Mouse (Mus musculus) heart, embryonic 14.5 days (tissue): ENCODE measurements at regions not wholly inside any gene's neighbourhood (a gene's known extent, or its start where the extent isn't known, plus 50 kb on each side); places are given as distances from the start of the nearest gene placed in this dataset.

Experiments used
- ATAC-seq: fragments of 200-750 bp; cut with Nextera tagmentation; 2 replicates; pipeline ENCODE4 v1.8.0; 2017; ENCODE audit warnings: low read depth, moderate TSS enrichment; ENCODE audit not compliant: insufficient number of reproducible peaks, insufficient read depth, low FRiP score
- H3K27ac ChIP-seq, 2 experiments: fragments of 200-500 bp in 1 of 2; fragments of 300-500 bp in 1 of 2; sonication (generic) in 1 of 2; replicated peaks in 1 of 2; 2 replicates each; pipeline ENCODE4 v1.5.1; 2012 to 2014; ENCODE audit warnings: low read depth in 2 of 2, low read length in 2 of 2, control low read depth in 1 of 2, mild to moderate bottlenecking in 1 of 2, mixed read lengths in 1 of 2; ENCODE audit not compliant: control insufficient read depth in 1 of 2, insufficient read depth in 1 of 2
- H3K27me3 ChIP-seq: fragments of 300-500 bp; sonication (generic); 2 replicates; pipeline ENCODE4 v1.6.1; 2014; ENCODE audit warnings: mild to moderate bottlenecking, low read length, control low read depth; ENCODE audit not compliant: control insufficient read depth, insufficient read depth
- H3K36me3 ChIP-seq: fragments of 300-500 bp; sonication (generic); 2 replicates; pipeline ENCODE4 v1.6.1; 2014; ENCODE audit warnings: mild to moderate bottlenecking, control low read depth, low read length, mixed read lengths; ENCODE audit not compliant: control insufficient read depth, insufficient read depth
- H3K4me1 ChIP-seq, 2 experiments: fragments of 200-500 bp in 1 of 2; fragments of 300-500 bp in 1 of 2; sonication (generic) in 1 of 2; 2 replicates each; pipeline ENCODE4 v1.6.1; 2012 to 2014; ENCODE audit warnings: low read length in 2 of 2, control low read depth in 1 of 2, mixed read lengths in 1 of 2; ENCODE audit not compliant: control insufficient read depth in 2 of 2, insufficient read depth in 2 of 2
- H3K4me2 ChIP-seq: fragments of 300-500 bp; sonication (generic); 2 replicates; pipeline ENCODE4 v1.6.1; 2014; ENCODE audit warnings: mild to moderate bottlenecking, low read length
- H3K4me3 ChIP-seq, 2 experiments: fragments of 200-500 bp in 1 of 2; fragments of 300-500 bp in 1 of 2; sonication (generic) in 1 of 2; 2 replicates each; pipeline ENCODE4 v1.5.1; 2012 to 2014; ENCODE audit warnings: low read length in 2 of 2, mild to moderate bottlenecking in 2 of 2, control low read depth in 1 of 2, low read depth in 1 of 2, moderate library complexity in 1 of 2; ENCODE audit not compliant: control insufficient read depth in 1 of 2, insufficient read depth in 1 of 2
- H3K9ac ChIP-seq: fragments of 300-500 bp; sonication (generic); 2 replicates; pipeline ENCODE4 v1.6.1; 2014; ENCODE audit warnings: mild to moderate bottlenecking, low read length
- H3K9me3 ChIP-seq: fragments of 300-500 bp; sonication (generic); 2 replicates; pipeline ENCODE4 v1.6.1; 2016; ENCODE audit warnings: low read length, control low read depth; ENCODE audit not compliant: control insufficient read depth
- WGBS: fragments of 180-500 bp; shearing (Covaris S2); extraction: QIAGEN DNeasy Blood & Tissue Kit; methylation state at CpG from one replicate; pipeline ENCODE4 v1.1.7; 2014; 5-methylcytosine and 5-hydroxymethylcytosine counted together

DNA sequence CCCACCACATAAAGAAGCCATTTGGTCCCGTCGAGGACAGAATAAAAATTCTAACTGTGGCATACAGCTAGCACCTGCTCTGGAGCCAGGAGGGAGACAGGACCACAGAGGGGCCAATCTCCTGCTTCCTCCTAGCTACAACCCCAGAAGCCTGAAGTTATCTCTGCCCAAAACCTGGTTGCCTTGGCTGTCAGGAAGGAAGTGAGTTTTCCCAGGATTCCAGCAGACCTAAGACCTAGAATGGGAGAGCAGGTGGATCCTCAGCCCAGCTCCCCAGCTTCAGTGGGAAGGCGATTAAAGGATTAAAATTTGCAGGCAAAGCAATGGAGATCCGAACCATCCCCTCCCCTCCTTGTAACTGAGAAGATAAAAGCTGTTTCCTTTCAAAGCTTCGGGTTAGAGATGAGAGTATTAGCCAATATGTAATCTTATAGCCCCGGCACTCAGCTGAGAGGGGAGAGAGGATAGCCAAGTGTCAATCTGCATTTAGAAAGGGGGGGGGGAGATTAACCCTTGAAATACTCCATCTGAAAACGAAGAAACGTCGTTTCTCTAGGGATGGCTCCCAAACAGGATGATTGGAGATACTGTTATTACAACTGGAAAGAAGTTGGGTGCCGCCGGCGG, 386.1 kb downstream of the Setd4 start:
- H3K27ac ChIP-seq: no peak overlapping the region
- H3K4me3 ChIP-seq: no peak overlapping the region
- no peaks in the 10 kb centered on the region for H3K27me3 ChIP-seq
- no peak for ATAC-seq
- H3K4me2 ChIP-seq: no peak overlapping the region
- H3K36me3 ChIP-seq: no peaks in the 10 kb centered on the region
- WGBS: 34% methylated on average over 12 of the region's 12 CpGs
- H3K4me1 ChIP-seq: no peaks in the 10 kb centered on the region; a peak in 1 of 4 replicates
- no peaks in the 10 kb centered on the region for H3K9me3 ChIP-seq
- no peak overlapping the region for H3K9ac ChIP-seq

GRCm38 (mm10) chr16:93215630-93216029, 388.2 kb downstream of the Setd4 start:
- no peak for ATAC-seq
- H3K27me3 ChIP-seq: no peaks in the 10 kb centered on the region
- H3K4me1 ChIP-seq: no peaks in the 10 kb centered on the region
- H3K36me3 ChIP-seq: no peaks in the 10 kb centered on the region
- H3K27ac ChIP-seq: no peak overlapping the region
- H3K4me2 ChIP-seq: no peak overlapping the region
- H3K4me3 ChIP-seq: no peak overlapping the region
- H3K9me3 ChIP-seq: no peaks in the 10 kb centered on the region
- H3K9ac ChIP-seq: no peak overlapping the region
- WGBS: 77% methylated on average over 4 of the region's 4 CpGs

GRCm38 (mm10) chr16:93213618-93214017, 387.7 kb upstream of the Runx1 start:
- Histone ChIP-seq H3K9ac (no peak overlapping the region), H3K27ac (no peak overlapping the region), H3K36me3 (no peaks in the 10 kb centered on the region), H3K9me3 (no peaks in the 10 kb centered on the region), H3K27me3 (no peaks in the 10 kb centered on the region), H3K4me1 (no peaks in the 10 kb centered on the region), H3K4me2 (no peak overlapping the region), H3K4me3 (no peak overlapping the region)
- 72% methylated on average over 6 of the region's 6 CpGs for WGBS
- no peak for ATAC-seq

DNA sequence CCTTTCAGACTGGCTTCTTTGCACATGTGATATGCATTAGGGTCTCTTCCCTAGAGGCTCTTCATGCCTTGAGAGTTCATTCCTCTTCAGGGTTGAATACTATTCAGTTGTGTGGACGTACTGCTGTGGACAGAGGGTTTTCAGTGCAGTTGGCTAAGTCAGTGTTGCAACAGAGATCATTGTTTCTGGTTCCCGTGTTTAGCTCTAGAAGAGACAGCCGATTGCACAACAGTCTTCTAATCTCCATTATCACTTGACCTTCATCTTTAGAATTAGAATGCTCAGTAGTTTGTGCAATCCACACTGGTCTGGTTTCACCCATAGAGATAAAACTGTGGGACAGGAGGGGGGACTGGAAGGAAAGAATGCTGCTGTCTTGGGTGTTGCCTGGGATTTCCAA, 381.7 kb upstream of the Runx1 start:
- H3K27me3 ChIP-seq: no peaks in the 10 kb centered on the region
- no peak overlapping the region for H3K27ac ChIP-seq
- no peaks in the 10 kb centered on the region for H3K36me3 ChIP-seq
- ATAC-seq: no peak
- no peaks in the 10 kb centered on the region for H3K4me1 ChIP-seq
- no peak overlapping the region for H3K4me2 ChIP-seq
- no peaks in the 10 kb centered on the region for H3K9me3 ChIP-seq
- no peak overlapping the region for H3K9ac ChIP-seq
- H3K4me3 ChIP-seq: no peak overlapping the region
- WGBS: 70% methylated on average over 3 of the region's 3 CpGs

DNA sequence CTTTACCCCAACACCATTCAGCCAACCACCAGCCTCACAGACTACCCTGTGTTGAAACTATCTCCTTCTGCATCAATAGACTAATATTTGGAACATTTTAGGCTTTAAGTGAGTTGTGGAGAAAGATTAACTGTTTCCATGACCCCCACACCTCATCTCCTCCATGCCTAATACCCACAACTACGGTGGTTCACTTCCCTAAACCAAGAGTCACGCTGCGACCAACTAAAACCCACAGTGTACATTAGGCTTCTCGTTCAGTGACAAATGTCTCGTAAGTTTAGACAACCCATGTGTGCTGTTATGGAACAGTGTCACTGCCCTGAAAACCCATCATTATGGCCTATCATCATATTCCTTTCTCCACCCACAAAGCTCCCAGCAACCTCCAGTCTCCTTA, 381.3 kb upstream of the Runx1 start:
- no peaks in the 10 kb centered on the region for H3K36me3 ChIP-seq
- H3K9ac ChIP-seq: no peak overlapping the region
- no peak overlapping the region for H3K4me3 ChIP-seq
- no peaks in the 10 kb centered on the region for H3K27me3 ChIP-seq
- no peak for ATAC-seq
- 87% methylated on average over 5 of the region's 5 CpGs for WGBS
- no peak overlapping the region for H3K4me2 ChIP-seq
- H3K27ac ChIP-seq: no peak overlapping the region
- H3K4me1 ChIP-seq: no peaks in the 10 kb centered on the region
- no peaks in the 10 kb centered on the region for H3K9me3 ChIP-seq

DNA sequence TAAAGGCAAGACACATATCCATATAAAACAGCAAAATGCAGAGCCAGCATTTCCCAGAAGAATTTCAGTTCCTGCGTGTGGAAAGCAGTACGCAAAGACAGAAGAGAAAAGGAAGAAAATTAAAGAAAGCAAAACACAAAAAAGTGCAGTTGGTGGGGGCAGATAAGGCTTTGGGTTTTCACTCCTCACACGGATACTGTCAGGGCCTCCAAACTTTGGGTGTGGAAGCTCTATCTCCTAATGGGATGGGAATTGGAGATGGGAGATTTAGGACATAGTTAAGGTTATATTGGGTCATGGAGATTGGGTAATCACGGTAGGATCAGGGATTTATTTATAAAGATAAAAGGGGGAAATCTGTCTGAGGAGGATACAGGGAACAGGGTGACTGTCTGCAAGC, 380.4 kb upstream of the Runx1 start:
- H3K9me3 ChIP-seq: no peaks in the 10 kb centered on the region

GRCm38 (mm10) chr16:93204601-93205000, 378.7 kb upstream of the Runx1 start:
- H3K4me2 ChIP-seq: no peak overlapping the region
- ATAC-seq: no peak
- H3K9ac ChIP-seq: no peak overlapping the region
- H3K4me1 ChIP-seq: no peaks in the 10 kb centered on the region
- H3K27ac ChIP-seq: no peak overlapping the region
- no peaks in the 10 kb centered on the region for H3K36me3 ChIP-seq
- no peak overlapping the region for H3K4me3 ChIP-seq
- H3K9me3 ChIP-seq: no peaks in the 10 kb centered on the region
- 77% methylated on average over 4 of the region's 4 CpGs for WGBS
- no peaks in the 10 kb centered on the region for H3K27me3 ChIP-seq

More for the DNA sequence above, 380.4 kb upstream of the Runx1 start:
- H3K27me3 ChIP-seq: no peaks in the 10 kb centered on the region
- no peak overlapping the region for H3K4me2 ChIP-seq
- H3K9ac ChIP-seq: no peak overlapping the region
- 75% methylated on average over 4 of the region's 4 CpGs for WGBS
- no peaks in the 10 kb centered on the region for H3K36me3 ChIP-seq
- H3K4me1 ChIP-seq: no peaks in the 10 kb centered on the region
- no peak overlapping the region for H3K27ac ChIP-seq
- no peak for ATAC-seq
- H3K4me3 ChIP-seq: no peak overlapping the region

DNA sequence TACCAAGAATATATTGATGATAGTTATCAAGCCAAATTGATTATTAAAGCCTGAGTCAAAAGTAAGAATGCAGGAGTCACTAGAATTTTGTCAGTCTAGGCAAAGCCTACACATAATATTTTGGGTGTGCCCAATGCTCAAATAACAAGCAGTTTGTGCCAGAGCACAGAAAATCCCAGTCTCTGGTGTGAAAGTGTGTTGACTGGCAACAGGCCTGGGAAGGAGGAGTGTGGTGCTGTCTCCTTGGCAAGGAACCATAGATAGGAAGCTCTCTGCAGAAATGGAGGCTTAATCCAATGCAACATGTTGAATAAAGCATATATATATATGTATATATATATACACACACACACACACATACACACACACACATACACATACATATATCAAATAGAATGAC, 376.6 kb upstream of the Runx1 start:
- Histone ChIP-seq H3K4me1 (no peaks in the 10 kb centered on the region), H3K9me3 (no peaks in the 10 kb centered on the region), H3K27ac (no peak overlapping the region), H3K4me2 (no peak overlapping the region), H3K36me3 (no peaks in the 10 kb centered on the region), H3K27me3 (no peaks in the 10 kb centered on the region), H3K9ac (no peak overlapping the region), H3K4me3 (no peak overlapping the region)
- ATAC-seq: no peak
